Mouse (Mus musculus) gastrocnemius, postnatal 4 days (tissue): Measurements from ENCODE around the gene Sympk. TPM values are rescaled to one million over a fixed set of nuclear protein-coding genes. Genes with fewer than 3 reads are reported as not detected.

Source experiments
- DNase-seq, 2 experiments: peaks; one replicate each; pipeline ENCODE4 v3.0.0; 2021 to 2022; ENCODE audit warnings: low spot score in 2 of 2, mixed read lengths in 2 of 2
- total RNA-seq, 2 experiments: library from RNA; stranded (reverse); gene quantifications; 2 replicates each; pipeline ENCODE4 v1.2.3; 2021

Sympk gene
- total RNA-seq, 2 experiments from 2014 or later = 61.4 to 63.8 TPM

DNA sequence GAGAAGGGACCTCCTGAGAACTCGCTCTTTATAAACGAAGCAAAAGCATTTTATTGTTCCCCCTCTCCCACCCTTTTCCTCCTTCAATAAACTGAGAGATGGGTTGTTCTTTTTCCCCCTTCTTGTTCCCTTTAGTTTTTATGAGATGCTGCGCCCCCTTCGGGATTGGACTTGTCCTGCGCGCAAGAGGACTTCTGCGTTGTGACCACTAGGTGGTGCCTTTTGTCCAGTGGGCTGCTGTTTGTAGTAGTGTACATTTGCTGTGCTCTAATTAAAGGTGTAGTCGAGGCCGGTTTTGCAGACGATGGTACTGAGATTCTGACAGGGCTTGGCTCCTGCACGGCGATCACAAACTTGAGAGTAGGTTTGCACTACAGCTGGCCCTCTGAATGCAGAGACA is 17.7 kb upstream of the Sympk start:
- peak; percentile 60 to 83 for DNase-seq

DNA sequence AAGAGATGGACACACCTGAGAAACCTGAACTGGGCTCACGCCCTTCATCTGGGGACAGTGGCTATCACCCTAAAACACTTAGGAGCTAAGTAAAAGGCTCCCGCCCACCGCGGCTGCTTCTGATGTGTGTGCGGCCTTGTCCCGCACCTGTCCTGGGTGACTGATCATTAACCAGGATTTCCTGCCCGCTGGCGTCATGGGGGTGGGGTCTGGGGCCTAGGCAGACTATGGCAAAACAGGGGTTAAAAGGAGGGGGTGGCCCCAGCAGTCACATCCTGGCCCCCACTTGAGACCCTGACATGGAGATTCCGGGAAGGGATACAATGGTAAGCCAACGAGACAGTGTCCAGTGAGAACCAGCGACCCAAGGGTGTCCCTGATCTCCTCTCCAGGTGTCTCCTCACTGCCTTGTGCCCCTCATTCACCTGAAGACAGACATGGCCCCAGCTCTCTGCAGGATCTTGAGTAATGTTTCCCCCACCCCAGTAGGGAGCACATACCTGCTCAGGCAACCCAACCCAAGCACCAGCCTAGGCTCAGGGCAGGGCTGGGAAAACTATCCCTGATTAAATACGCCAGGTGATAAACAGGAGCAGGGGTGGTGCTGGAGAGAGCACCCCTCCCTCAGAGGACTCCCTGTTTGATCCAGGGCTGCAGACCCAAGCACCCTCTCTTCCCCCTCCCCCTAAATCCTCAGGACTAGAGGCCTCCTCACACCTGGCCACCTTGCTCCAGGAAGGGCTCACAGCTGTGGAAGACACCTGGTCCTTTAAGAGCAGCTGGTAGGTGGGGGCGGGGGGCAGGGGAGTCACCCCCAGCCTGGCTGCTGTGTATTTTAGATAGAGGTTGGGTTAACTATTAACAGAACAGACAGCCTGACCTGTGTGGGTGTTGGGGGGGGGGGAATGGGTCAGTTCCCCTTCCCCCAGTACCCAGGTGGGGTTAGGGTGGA is 16.9 kb upstream of the Sympk start:
- DNase-seq = no peak

DNA sequence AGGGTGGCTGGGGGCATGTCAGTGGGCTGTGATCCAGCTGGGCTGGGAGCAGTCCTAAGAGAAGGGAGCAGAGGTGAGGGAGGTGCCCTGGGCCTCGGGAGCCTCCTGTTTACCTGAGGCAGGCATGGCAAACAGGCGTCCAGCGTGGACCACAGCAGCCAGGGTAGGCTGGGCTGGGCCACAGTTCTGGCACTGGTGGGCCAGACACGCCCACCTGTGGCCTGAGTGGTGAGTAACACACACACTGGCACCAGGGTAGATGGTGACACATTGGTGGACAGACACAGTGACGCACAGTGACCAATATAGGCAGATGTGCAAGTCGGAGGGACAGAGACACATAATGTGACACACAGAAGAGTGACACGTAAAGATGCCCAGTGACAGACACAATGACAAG is 13.6 kb upstream of the Sympk start:
- DNase-seq = no peak

- DNase-seq = peak in 1 of 2 experiments; percentile 50
Observed at GRCm38 (mm10) chr7:19012025-19012621, 12.1 kb upstream of the Sympk start.

DNA sequence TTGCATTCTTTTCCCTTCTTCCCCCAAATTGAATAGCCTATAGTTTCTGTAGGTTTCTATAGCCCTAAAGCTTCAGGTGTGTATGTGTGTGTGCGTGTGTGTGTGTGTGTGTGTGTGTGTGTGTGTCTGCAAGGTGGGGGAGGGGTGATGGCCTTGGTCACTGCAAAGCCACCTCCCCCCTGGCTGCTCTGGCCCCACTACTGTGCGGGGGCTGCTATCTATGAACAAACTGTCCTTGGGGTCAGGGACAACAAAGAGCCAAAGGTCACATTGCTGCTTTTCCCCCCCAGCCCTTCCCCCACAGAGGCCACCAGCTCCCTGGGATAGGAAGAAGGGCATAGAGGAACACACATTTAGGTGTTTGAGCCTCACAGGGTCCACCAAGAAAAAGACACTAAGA is 11.3 kb upstream of the Sympk start:
- DNase-seq = no peak

DNA sequence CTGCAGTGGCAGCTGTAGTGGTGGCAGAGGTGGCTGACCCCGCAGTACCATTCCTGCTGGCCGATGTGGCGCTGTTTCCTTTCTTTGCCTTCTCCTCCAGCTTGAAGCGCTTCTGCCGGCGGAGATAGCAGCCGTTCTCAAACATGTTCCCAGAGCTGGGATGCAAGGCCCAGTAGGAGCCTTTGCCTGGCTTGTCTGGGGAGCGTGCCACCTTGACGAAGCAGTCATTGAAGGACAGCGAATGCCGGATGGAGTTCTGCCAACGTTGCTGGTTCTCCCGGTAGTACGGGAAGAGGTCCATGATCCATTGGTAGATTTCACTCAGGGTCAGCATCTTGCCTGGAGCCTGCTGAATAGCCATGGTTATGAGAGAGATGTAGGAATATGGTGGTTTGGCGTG is 9.7 kb upstream of the Sympk start:
- DNase-seq = no peak

DNA sequence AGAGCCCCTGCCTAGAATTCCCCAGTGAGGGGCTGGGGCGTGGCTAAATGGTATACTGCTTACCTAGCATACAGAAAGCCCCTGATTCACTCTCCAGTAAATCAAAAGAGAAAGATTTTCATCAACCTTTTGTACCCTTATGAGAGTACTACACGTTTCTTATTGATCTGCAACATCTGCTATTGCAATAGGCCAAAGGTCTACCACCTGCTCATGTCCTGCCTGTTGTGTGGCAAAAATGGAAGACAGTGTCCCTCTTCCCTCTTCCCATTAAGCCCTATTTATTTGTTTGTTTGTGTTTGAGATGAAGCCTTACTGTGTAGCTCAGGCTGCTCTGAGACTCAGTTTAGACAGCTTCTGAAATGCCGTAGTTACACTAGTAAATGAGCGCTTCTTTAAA is 8.1 kb upstream of the Sympk start:
- no peak for DNase-seq

DNA sequence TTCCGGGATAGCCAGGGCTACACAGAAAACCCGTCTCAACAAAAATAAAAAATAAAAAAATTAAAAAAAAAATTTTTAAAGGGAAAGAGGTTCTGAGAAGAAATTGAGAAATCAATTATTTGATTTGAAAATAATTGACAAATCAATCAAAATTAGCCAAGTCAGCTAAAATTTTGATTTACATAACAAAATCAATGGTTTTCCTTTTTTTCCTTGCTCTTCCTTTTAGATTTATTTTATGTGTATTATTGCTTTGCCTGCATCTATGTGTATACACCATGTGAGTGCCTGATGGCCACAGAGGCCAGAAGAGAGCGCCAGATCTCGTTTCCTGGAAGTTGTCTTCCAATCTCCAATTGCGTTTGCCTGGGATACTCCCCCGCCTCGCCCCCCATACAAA is 6.3 kb upstream of the Sympk start:
- DNase-seq = no peak

DNA sequence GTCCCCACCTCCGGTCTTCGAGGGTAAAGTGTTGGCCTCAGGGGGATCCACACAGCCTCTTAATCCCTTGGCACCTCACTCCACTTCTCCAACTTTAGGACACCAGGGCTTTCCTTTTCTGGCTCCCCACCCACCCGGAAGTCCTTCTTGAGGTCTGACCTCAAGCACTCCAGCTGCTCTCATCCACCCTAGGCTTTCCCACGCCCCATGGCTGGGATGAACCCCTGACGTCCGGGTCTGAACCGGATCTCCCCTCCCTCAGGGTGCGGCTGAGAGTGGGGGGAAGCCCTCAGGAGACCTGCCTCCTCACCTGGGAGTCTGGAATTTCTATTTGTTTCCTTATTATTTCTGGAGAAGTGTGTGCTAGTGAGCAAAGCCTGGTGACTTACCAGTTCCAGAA is 3.1 kb upstream of the Sympk start:
- DNase-seq = no peak

GRCm38 (mm10) chr7:19022189-19022958 is 1.8 kb upstream of the Sympk start:
- no peak for DNase-seq

GRCm38 (mm10) chr7:19023357-19023814 is 791 bp upstream of the Sympk start, which contains the start of gene Foxa3:
Gene Foxa3, minus strand, starts transcription at chr7:19023538.
- peak; percentile 37 for DNase-seq

DNA sequence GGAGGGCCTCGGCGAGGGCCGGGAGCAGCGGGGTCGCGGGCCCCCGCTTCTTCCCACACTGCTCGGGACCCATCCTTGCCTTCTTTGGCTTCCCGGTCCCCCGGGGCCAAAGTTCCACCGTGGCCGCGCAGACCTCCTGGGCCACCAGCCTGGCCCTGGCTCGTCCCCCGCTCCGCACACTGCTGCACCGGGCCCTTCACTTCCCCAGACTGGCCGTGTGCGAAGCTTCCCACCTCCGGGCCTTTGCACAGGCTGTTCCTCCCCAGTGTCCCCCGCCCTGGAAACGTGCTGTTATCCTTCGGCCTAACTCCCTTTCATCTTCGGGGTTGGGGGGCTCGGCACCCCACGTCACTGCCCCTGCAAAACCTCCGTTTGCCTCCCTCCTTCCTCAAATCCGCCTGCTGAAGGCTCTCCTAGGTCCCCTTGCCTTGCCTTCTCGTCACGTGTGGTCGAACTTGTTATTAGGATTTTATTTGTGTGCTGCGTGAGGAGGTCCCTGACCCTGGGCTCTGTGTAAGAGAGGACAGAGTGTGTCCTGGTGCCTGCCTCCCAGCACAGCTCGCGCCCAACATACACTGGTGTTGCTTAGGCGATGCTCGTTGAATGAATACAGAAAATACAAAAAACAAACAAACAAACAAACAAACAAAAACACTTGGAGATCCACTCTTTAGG is 541 bp downstream of the Sympk start:
- peak in 1 of 2 experiments; percentile 54 for DNase-seq

DNA sequence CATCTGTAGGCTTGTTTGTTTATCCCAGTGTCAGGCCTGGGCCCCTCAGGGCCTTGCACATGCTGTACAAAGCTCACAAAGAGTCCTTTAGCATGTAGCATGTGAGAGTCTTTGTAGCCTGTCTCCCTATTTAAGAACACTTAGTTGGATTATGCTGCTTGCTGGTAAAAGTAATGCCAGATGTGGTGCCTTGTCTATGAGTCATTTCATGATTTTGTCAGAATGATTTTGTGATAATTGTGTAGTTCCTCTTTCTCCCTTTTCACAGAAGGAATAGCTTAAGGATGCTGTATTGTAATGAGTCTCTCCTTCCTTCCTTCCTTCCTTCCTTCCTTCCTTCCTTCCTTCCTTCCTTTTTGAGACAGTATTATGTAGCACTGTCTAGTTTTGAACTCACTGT is 3.9 kb downstream of the Sympk start:
- DNase-seq = no peak

GRCm38 (mm10) chr7:19029084-19029653 is 5.0 kb downstream of the Sympk start:
- no peak for DNase-seq

- no peak for DNase-seq
Observed at GRCm38 (mm10) chr7:19031641-19032040, 7.5 kb downstream of the Sympk start.

- no peak for DNase-seq
Observed at GRCm38 (mm10) chr7:19044616-19045015, 20.4 kb downstream of the Sympk start.

- DNase-seq = no peak
Observed at GRCm38 (mm10) chr7:19046286-19047069, 22.3 kb downstream of the Sympk start.

GRCm38 (mm10) chr7:19048006-19048527 is 23.9 kb downstream of the Sympk start:
- DNase-seq = no peak

DNA sequence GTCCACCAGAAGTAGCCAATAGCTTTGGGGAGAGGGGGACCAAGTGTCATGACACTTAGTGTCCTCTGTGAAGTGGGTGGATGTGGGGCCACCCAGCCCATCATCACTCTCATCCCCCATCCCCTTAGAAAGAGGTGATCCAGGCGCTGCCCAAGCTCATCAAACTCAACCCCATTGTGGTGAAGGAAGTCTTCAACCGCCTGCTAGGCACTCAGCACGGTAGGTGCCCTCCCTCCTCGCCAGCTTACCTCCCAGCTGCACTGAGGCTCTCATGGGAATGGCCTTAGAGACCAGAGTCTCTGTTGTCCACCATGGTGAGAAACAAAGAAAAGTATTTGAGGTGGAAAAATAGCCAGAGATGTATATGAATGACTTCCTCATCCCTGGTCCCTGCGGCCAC is 25.1 kb downstream of the Sympk start:
- DNase-seq = no peak

- no peak for DNase-seq
Observed at GRCm38 (mm10) chr7:19050172-19050571, 26.0 kb downstream of the Sympk start.
